Mouse (Mus musculus): ENCODE measurements around the gene Plekhg4. TPM values are rescaled to one million over a fixed set of nuclear protein-coding genes. Genes with fewer than 3 reads are reported as not detected.
A peak's percentile ranks its signal among the peaks of the same experiment; 100 is the strongest.

The Plekhg4 gene
- total RNA-seq (2021) = not detected
- long read RNA-seq, experiment 1 = 0 reads
- long read RNA-seq, experiment 2 = 0 reads

- no peak for DNase-seq
- intact Hi-C loops (cut with DNase I) = loop anchor here (5.0 kb wide), 1 partner anchor 179 kb away; no protein-coding TSS in a partner anchor
Observed at GRCm38 (mm10) chr8:105373032-105373431, at the start of gene Plekhg4. Gene Plekhg4 (plus strand): TSS chr8:105373274.

- no peak for DNase-seq
- intact Hi-C loops (cut with DNase I) = loop anchor here (2.0 kb wide), 1 partner anchor 27 kb away; no protein-coding TSS in a partner anchor
Observed at GRCm38 (mm10) chr8:105325641-105326093, 47.4 kb upstream of the Plekhg4 start.

DNA sequence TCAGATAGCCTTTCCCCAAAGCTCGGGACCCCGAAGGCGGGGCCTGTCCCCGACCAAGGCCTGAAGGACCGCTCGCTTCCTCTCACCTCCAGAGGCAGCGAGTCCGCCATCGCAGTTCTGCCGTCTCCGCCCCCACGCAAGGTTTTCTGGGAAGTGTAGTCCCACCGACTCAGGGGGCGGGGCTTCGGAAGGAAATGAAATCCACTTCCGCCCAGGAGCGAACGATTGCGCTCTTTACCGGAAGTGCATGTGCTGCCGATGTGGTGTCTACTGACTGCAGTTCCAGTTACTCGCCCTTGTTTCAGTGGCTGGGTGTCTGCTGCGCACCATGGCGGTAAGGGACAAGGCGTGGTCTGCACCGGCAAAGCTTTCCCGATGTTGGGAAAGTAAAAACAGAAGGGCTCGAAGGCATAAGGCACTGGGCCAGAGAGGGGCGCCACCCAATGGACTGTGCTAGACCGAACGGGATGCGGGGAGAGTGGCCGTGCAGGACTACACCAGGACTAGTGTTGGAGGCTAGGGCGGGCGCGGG lies 46.9 kb upstream of the Plekhg4 start, which contains the start of the genes Lrrc29 and Tmem208:
Gene Lrrc29, minus strand, starts transcription at position 138 of the 532 bp plus-strand sequence.
Gene Tmem208, plus strand, starts transcription at position 214 of the 532 bp plus-strand sequence.
- intact Hi-C loops (cut with DNase I) = no loop called here
- DNase-seq = peak; percentile 96 to 98

GRCm38 (mm10) chr8:105326968-105327367 lies 46.1 kb upstream of the Plekhg4 start:
- DNase-seq = no peak
- intact Hi-C loops (cut with DNase I) = no loop called here

DNA sequence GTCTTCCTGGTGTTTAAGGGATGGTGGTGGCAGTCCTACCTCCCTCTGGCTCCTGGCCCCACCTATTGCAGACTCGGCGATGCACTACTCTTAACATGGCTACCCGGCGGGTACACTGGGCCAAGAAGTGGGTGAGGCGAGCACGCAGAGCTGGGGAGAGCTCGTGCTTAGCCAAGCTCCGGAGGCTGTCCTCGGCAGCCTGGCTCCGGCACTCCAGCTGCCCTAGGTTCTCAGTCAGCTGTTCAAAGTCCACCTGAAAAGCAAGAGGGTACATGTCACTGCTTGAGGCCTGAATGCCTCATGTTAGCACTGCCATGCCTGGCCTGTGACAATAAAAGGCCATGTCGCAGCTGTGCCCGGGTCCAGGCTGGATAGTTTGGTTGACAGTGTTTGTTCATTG lies 42.7 kb upstream of the Plekhg4 start:
- intact Hi-C loops (cut with DNase I) = no loop called here
- DNase-seq = no peak

DNA sequence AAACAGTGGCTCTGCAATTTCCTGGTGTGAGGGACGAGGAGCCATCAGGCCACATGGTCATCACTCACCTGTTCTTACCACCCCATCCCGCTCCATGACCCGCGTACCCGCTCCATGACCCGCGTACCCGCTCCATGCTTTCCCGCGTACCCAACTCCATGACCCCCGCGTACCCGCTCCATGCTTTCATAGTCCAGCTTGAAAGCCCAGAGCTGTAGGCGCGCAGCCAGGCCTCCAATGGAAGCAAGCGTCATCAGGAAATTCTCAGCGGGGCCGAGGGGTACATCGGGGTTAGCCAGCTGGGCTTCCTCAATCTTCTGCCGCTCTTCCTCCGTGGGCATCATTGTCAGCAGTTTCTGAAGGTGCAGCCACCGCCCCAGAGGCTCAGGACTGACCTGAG lies 41.6 kb upstream of the Plekhg4 start:
- intact Hi-C loops (cut with DNase I) = no loop called here
- no peak for DNase-seq

- DNase-seq = no peak
- intact Hi-C loops (cut with DNase I) = no loop called here
Observed at GRCm38 (mm10) chr8:105331931-105332330, 41.1 kb upstream of the Plekhg4 start.

DNA sequence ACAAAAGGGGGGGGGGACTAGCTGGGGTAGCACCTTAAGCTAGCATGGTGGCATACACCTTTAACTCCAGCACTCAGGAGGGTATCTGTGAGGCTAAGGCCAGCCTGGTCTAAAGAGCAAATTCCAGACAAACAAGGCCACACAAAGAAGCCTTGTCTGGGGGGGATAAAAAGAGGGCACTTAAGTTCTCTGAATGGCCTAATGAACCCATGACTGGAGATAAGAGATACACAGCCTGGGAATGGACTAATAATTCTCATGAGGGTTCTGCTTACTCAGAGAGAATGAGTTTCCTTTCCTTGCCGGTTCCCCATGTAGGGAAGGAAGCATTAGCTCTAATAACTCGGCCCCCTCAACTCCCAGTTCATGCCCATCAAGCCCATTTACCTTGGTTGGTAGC lies 40.6 kb upstream of the Plekhg4 start:
- no peak for DNase-seq
- intact Hi-C loops (cut with DNase I) = no loop called here

- no peak for DNase-seq
- intact Hi-C loops (cut with DNase I) = no loop called here
Observed at GRCm38 (mm10) chr8:105336373-105337130, 36.5 kb upstream of the Plekhg4 start.

- no peak for DNase-seq
- intact Hi-C loops (cut with DNase I) = no loop called here
Observed at GRCm38 (mm10) chr8:105338992-105339391, 34.1 kb upstream of the Plekhg4 start.

- DNase-seq = peak in 1 of 2 experiments; percentile 43
- intact Hi-C loops (cut with DNase I) = no loop called here
Observed at GRCm38 (mm10) chr8:105339886-105340635, 33.0 kb upstream of the Plekhg4 start.

DNA sequence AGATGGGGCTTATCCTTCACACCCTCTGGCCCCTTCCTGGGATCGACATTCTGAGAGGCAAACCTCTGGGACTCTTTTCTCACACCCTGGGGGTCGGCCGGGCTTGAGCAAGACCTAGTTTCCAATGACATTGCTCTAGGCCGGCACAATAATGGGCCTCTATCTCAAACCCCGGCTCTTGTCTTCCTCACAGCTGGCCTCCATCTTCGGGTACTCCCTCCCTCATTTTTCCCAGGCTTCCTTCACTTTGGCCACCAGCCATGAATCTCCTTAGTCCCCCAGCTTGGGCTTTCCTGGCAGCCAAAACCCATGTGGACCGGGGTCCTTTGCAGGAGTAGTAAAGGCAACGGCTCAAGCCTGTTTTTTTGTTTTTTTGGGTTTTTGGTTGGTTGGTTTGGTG lies 31.7 kb upstream of the Plekhg4 start:
- DNase-seq = peak in 1 of 2 experiments; percentile 30
- intact Hi-C loops (cut with DNase I) = no loop called here

- intact Hi-C loops (cut with DNase I) = no loop called here
- no peak for DNase-seq
Observed at GRCm38 (mm10) chr8:105342768-105343167, 30.3 kb upstream of the Plekhg4 start.

DNA sequence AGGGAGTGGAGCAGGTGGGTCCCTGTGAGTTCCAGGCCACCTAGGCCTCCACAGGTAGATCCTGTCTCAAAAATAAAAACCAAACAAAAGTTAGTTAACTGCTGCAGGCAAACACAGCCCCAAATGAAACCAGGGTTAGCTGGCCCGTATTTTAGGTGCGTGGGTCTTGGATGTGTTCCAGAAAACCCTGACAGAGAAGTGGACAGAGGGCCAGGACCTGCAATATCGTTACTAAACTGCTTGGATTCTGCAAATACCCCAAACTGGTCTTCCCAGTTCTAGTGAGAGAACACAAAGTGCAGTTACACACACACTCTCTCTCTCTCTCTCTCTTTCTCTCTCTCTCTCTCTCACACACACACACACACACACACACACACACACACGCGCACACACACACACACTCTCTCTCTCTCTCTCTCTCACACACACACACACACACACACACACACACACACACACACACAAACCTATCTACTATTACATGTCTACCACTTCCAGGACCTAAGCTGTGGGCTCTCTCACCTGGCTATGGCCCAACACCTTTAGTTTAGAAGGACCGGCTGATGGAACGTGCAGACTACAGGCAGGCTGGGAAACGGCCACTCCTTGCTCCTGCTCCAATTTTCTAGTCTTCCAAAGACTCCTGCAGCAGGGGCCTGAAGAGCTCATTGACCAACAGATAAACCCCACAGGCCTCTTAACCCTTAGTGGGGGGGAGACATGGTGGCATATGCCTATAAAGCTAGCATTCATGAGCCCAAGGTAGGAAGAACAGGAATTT lies 29.1 kb upstream of the Plekhg4 start:
- no peak for DNase-seq
- intact Hi-C loops (cut with DNase I) = loop anchor here (2.0 kb wide), 1 partner anchor 15 kb away; no protein-coding TSS in a partner anchor

GRCm38 (mm10) chr8:105345061-105345975 lies 27.8 kb upstream of the Plekhg4 start:
- intact Hi-C loops (cut with DNase I) = loop anchor here (2.0 kb wide), 1 partner anchor 17 kb away; no protein-coding TSS in a partner anchor
- DNase-seq = no peak

DNA sequence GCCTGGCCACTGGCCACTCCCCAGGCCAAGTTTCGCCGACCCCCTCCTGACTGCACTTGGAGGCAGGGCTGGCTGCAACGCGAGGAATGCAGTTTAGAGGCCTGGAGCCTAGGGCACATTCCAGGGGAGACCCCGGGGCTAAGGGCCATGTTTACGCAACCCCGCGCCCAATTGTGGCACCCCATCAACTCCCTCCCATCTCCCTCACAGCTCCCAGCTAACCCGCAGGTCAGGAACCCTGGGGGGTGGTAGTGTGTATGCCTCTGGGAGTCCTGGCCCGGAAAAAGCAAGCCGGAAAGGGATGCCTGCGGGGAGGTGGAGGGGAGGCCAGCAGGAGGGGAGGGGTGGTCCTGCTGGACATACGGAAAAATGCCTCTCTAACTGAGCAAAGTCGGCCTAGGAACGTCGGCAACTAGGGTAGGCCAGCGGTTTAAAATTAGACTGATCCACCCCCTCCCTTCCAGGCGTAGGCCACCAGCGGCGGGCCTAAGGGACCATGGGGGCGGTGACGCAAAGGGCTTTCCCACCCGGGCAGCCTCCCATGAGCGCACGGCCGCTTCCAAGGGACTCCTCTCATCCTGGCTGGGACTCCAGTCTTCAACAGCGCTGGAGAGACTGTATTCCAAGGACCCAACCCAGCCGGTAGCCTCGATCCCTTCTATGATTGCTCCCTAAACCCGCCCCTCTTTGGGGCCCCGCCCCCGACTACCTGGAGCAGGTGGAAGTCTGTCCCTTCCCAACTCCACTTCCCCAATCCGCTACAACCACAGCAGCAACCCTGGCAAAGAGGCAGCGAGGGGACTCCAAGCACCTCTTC lies 26.3 kb upstream of the Plekhg4 start:
- peak; percentile 78 to 85 for DNase-seq

GRCm38 (mm10) chr8:105347428-105348221 lies 25.4 kb upstream of the Plekhg4 start, which contains the start of gene Fhod1:
Gene Fhod1 (minus strand): TSS chr8:105347953.
- DNase-seq = peak; percentile 93 to 94
- intact Hi-C loops (cut with DNase I) = no loop called here

More for the DNA sequence above, 26.3 kb upstream of the Plekhg4 start:
- intact Hi-C loops (cut with DNase I) = no loop called here

Data from heart, postnatal 14 days (tissue).